Mouse (Mus musculus): ENCODE measurements around the gene Tmem217. TPM values are rescaled to one million over a fixed set of nuclear protein-coding genes. Genes with fewer than 3 reads are reported as not detected.
A peak's percentile ranks its signal among the peaks of the same experiment; 100 is the strongest.

Gene Tmem217
- total RNA-seq (2021) = not detected
- long read RNA-seq, experiment 1 = 0 reads
- long read RNA-seq, experiment 2 = 0 reads

- intact Hi-C loops (cut with DNase I) = no loop called here
These were observed at the start of gene Tmem217 for GRCm38 (mm10) chr17:29552162-29552732. Gene Tmem217, minus strand, starts transcription at chr17:29552385.

DNA sequence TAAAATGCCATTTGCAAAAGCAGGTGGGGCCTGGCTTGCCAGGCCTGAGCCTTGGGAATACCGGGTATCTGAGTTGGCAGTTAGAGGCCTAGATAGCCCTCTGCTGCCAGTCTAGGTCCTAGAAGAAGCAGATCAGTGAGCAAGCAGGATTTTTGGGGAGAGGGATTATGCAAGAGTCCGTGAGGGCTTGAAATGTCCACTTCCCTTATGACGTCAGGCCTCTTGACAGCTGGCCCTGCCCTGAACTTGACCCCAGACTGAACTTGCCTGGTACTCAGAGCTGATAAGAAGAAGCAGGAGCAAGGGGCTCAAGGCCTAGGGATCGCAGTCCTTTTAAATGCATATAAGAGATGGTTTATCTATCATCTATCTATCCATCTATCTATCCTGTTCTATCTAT, 49.2 kb upstream of the Tmem217 start:
- peak in 1 of 2 experiments; percentile 16 for DNase-seq
- intact Hi-C loops (cut with DNase I) = loop anchor here (10.0 kb wide), 1 partner anchor 173 kb away; no protein-coding TSS in a partner anchor

More at GRCm38 (mm10) chr17:29552162-29552732, at the start of gene Tmem217:
- DNase-seq = no peak

- no peak for DNase-seq
- intact Hi-C loops (cut with DNase I) = no loop called here
These were observed 47.4 kb upstream of the Tmem217 start for GRCm38 (mm10) chr17:29599537-29599936.

GRCm38 (mm10) chr17:29599051-29599450, 46.9 kb upstream of the Tmem217 start:
- intact Hi-C loops (cut with DNase I) = no loop called here
- DNase-seq = no peak

- intact Hi-C loops (cut with DNase I) = no loop called here
These were observed 44.6 kb upstream of the Tmem217 start for GRCm38 (mm10) chr17:29596771-29597132.

DNA sequence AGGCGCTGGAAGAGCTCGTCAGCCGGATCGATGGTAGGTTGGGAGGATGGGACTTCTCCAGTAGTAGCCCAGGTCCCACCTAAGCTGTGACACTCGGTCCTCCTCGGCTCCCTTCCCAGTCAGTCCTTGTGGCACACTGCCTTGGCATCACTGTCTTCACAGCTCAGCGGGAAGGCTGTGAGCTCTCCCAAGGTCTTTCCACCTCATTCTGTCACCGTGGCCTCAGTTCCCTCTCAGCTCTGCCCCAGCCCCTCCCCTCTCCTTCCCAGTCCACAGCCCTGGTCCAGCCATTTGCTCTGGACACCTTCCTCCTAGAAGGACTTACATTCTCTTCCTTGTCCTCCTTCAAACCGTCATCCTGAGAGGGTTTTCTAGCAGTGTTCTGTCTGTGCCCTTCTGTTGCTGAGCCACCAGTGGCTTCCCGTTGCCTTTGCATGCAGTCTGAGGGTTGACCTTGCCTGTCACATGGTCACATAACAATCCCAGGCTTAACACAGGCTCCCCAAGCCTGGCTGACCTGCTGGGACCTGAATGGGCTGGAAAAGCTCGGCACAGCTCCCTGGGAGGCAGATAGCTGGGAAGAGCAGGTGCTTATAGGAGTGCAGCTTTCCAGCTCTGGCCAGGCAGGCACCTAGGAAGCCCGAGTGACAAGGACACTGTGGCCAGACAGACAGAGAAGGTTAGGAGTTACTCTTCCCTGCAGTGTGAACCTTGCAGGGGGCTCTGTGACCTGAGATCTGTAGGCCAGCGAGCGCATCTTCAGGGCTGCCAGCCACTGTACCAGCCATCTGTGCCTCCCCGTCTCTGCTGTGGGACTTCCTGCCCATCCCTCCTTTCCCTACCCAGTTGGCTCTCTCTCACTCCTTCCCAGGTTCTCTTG, 43.9 kb upstream of the Tmem217 start:
- DNase-seq = peak in 1 of 2 experiments; percentile 11
- intact Hi-C loops (cut with DNase I) = no loop called here

More at GRCm38 (mm10) chr17:29596771-29597132, 44.6 kb upstream of the Tmem217 start:
- DNase-seq = no peak

- intact Hi-C loops (cut with DNase I) = no loop called here
- DNase-seq = no peak
These were observed 37.2 kb upstream of the Tmem217 start for GRCm38 (mm10) chr17:29589221-29589898.

DNA sequence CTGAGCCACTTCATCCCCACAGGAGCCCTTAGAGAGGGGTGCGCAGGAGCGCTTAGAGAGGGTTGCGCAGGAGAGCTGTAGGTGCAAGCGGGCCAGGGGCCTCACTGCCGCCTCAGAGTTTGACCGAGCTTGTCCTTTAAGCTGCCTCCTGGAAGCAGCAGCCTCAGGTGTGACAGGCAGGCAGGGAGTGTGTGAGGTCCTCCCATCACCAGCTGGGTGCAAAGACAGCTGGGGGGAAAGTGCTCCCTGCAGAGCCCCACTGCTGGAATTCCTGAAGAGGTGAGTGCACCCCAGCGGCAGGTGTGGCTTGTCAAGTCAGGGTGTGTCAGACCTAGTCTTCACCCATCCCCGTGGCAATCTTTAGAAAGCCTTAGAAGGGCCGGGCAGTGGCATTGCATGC, 34.7 kb upstream of the Tmem217 start:
- intact Hi-C loops (cut with DNase I) = no loop called here

DNA sequence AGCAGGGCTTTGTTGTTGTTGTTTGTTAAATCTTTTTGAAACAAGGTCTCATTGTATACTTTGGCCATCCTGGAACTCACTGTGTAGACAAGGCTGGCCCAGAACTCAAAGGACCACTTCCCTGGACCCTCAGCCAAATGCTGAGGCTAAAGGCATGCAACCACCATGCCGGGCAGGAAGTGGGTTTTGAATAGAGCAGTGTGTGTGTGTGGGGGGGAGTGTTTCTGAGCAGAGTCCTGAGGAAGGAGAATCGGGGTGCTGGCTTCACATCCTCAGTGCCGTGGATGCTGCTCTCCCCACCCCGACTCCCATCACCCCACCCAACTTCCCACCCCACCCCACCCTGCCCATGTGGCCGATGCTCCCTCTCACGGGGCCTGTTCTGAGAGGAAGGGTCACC, 33.3 kb upstream of the Tmem217 start:
- no peak for DNase-seq
- intact Hi-C loops (cut with DNase I) = no loop called here

More for the DNA sequence above, 34.7 kb upstream of the Tmem217 start:
- DNase-seq = no peak

DNA sequence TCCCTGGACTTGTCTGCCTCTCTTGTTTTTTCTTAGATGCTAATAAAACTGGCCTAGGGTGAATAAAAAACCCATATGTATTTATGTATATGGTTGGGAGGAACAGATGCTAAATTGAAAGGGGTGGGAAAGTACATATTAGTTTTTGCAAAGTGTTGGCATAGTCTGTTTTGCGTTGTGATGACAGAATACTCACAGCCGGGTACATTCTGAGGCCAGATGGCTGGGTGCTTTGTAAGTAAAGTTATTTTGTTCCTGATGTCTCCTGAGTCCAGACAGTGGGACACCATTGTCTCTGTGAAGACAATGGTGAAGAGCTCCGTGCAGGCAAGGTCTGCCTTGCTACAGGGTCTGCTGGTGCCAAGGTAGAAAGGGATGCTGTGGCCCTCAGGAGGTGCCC, 32.6 kb upstream of the Tmem217 start:
- no peak for DNase-seq
- intact Hi-C loops (cut with DNase I) = no loop called here

GRCm38 (mm10) chr17:29584306-29584705, 32.1 kb upstream of the Tmem217 start:
- no peak for DNase-seq
- intact Hi-C loops (cut with DNase I) = no loop called here

GRCm38 (mm10) chr17:29583569-29583968, 31.4 kb upstream of the Tmem217 start:
- intact Hi-C loops (cut with DNase I) = no loop called here
- no peak for DNase-seq

- DNase-seq = no peak
- intact Hi-C loops (cut with DNase I) = no loop called here
These were observed 27.5 kb upstream of the Tmem217 start for GRCm38 (mm10) chr17:29579579-29580126.

GRCm38 (mm10) chr17:29569831-29570230, 17.6 kb upstream of the Tmem217 start:
- intact Hi-C loops (cut with DNase I) = no loop called here
- DNase-seq = no peak

DNA sequence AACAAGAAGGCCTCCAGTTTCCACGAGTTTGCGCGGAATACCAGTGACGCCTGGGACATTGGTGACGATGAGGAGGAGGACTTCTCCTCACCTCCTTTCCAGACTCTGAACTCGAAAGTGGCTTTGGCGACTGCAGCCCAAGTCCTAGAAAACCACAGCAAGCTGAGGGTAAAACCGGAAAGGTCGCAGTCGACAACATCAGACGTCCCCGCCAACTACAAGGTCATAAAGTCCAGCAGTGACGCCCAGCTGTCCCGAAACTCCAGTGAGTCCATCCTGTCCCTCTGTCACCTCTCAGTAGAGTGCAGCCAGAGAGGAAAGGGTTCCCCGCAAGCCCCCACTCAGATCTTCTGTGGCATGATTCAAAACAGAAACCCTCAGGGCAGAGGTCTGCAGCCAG, 16.2 kb upstream of the Tmem217 start:
- intact Hi-C loops (cut with DNase I) = no loop called here
- no peak for DNase-seq

- no peak for DNase-seq
- intact Hi-C loops (cut with DNase I) = no loop called here
These were observed 13.3 kb upstream of the Tmem217 start for GRCm38 (mm10) chr17:29565521-29565920.

DNA sequence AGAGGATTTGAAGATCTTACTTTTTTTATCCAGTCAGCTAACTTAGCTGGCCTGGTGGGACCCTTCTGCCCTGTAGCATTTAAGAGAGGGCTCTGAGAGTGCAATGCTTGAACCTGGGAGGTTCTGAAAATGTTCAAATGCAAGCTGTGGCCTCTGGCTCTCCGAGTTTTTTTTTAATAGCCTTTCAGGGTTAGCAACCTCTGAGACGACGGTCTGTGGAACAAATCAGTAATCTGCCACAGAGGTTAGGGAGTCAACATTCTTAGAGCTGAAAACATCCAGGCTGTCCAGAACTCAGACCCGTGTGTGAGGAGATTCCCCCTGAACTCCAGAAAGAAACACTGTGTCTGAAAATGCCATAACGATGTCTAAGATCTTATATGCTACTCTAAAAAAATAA, 6.3 kb upstream of the Tmem217 start:
- DNase-seq = no peak
- intact Hi-C loops (cut with DNase I) = no loop called here

DNA sequence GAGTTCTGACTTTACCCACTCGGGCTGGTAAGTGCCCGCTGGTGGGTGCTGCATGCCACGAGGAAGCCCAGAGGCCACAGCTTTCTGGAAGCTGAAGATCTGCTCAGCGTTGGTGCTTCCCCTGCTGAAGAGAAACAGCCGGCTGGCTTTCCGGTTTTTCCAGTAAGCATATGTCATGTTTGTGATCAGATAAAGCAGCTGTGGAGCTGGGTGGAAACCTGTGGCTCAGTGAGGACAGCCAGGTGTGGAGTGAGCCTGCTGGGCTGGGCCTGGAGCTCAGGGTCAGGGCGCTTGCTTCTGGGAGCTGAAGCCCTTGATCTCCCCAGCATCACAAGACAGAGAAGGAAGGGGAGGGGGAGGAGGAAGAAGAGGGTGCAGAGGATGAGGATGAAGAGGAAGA, 4.7 kb upstream of the Tmem217 start:
- intact Hi-C loops (cut with DNase I) = no loop called here
- no peak for DNase-seq

DNA sequence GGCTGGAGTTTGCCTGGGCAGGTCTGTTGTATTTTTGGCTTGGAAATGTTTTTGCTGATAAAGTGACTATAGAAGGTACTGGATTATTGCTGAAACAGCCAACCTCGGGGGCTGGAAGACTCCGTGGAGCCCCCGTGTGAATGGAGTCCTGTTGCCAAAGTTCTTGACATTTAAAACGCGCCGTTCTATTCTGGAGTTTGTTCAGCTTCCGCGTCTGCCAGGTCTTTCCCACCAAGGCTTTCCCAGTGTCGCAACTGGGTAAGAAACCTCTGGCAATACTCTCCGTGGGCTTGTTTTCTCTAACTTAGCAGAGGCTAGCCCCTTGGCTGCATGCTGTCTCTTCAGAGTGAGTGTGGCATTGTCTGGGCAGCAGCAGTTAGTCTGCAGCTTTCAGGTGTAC, 4.3 kb upstream of the Tmem217 start:
- intact Hi-C loops (cut with DNase I) = no loop called here
- no peak for DNase-seq

- DNase-seq = no peak
- intact Hi-C loops (cut with DNase I) = no loop called here
These were observed 2.0 kb upstream of the Tmem217 start for GRCm38 (mm10) chr17:29554176-29554575.

GRCm38 (mm10) chr17:29551019-29551418, 1.2 kb downstream of the Tmem217 start:
- intact Hi-C loops (cut with DNase I) = no loop called here
- no peak for DNase-seq

All from heart, postnatal 14 days (tissue).